Mouse (Mus musculus) C2C12 (cell line): ENCODE measurements around the gene Zfyve28. TPM values are rescaled to one million over a fixed set of nuclear protein-coding genes. Genes with fewer than 3 reads are reported as not detected.

Experiments used
- H3K27me3 ChIP-seq: one replicate; pipeline ENCODE4 v1.6.1; 2011; ENCODE audit not compliant: control insufficient read depth, insufficient read depth, insufficient read length
- H3K36me3 ChIP-seq: one replicate; pipeline ENCODE4 v1.6.1; 2011; ENCODE audit not compliant: control insufficient read depth, insufficient read depth
- H3K4me3 ChIP-seq: one replicate; pipeline ENCODE4 v1.5.1; 2011; ENCODE audit warnings: mild to moderate bottlenecking, control low read depth; ENCODE audit not compliant: poor library complexity, insufficient read depth, severe bottlenecking
- H3K79me2 ChIP-seq: one replicate; pipeline ENCODE4 v1.6.1; 2011; ENCODE audit not compliant: control insufficient read depth, insufficient read depth
- H3K79me3 ChIP-seq: one replicate; pipeline ENCODE4 v1.6.1; 2011; ENCODE audit warnings: low read depth, control low read depth
- H3ac ChIP-seq: one replicate; pipeline ENCODE3; 2011; ENCODE audit warnings: low read depth; ENCODE audit not compliant: control insufficient read depth, insufficient read length
- CEBPB ChIP-seq: IDR thresholded peaks from one replicate; pipeline ENCODE4 v1.6.1; 2011; ENCODE audit warnings: low read depth, mild to moderate bottlenecking, control low read depth, moderate library complexity
- CTCF ChIP-seq: IDR thresholded peaks from one replicate; pipeline ENCODE4 v1.5.1; 2011; ENCODE audit not compliant: control insufficient read depth, insufficient read depth, insufficient read length
- FOSL1 ChIP-seq: IDR thresholded peaks from one replicate; pipeline ENCODE4 v1.8.0; 2011; ENCODE audit warnings: mild to moderate bottlenecking, low read length; ENCODE audit not compliant: poor library complexity, insufficient read depth, severe bottlenecking
- MAX ChIP-seq: IDR thresholded peaks from one replicate; pipeline ENCODE4 v1.6.1; 2011; ENCODE audit warnings: mild to moderate bottlenecking, control low read depth
- MYOD1 ChIP-seq: IDR thresholded peaks from one replicate; pipeline ENCODE4 v1.6.1; 2011; ENCODE audit warnings: low read depth; ENCODE audit not compliant: control insufficient read depth, insufficient read length
- MYOG ChIP-seq: IDR thresholded peaks from one replicate; pipeline ENCODE4 v1.6.1; 2011; ENCODE audit not compliant: control insufficient read depth, insufficient read length; ENCODE audit errors: extremely low read depth
- USF1 ChIP-seq: IDR thresholded peaks from one replicate; pipeline ENCODE4 v1.6.1; 2011; ENCODE audit warnings: low read depth, mild to moderate bottlenecking, control low read depth, moderate library complexity
- polyA plus RNA-seq: library from polyadenylated mRNA; unstranded; fragments of >200 nt; fragmentation: generic; extraction: Trizol; gene quantifications from one replicate; pipeline ENCODE4 v1.2.1, GENCODE M21; 2012; ENCODE audit warnings: missing spikeins

Zfyve28 gene
- polyA plus RNA-seq, 1 experiment, result 0.09 TPM

GRCm38 (mm10) chr5:34196423-34196822 is 91.8 kb downstream of the Zfyve28 start:
- Histone ChIP-seq H3K36me3 (no peaks in the 10 kb centered on the region), H3K79me3 (no peaks in the 10 kb centered on the region), H3K79me2 (no peaks in the 10 kb centered on the region), H3K27me3 (peaks cover 21% of the 10 kb centered on the region), H3K4me3 (no peak overlapping the region), H3ac (no peak overlapping the region)
- TF ChIP-seq MYOG (no peak), USF1 (no peak), CTCF (no peak), CEBPB (no peak), MAX (no peak), FOSL1 (no peak), MYOD1 (no peak)

- no peaks in the 10 kb centered on the region for H3K79me3 ChIP-seq
- H3K79me2 ChIP-seq, result no peaks in the 10 kb centered on the region
- H3ac ChIP-seq, result no peak overlapping the region
- peaks cover 21% of the 10 kb centered on the region for H3K27me3 ChIP-seq
- H3K36me3 ChIP-seq, result no peaks in the 10 kb centered on the region
- TF ChIP-seq CEBPB (no peak), MAX (no peak), MYOD1 (no peak), MYOG (no peak), FOSL1 (no peak), USF1 (no peak), CTCF (no peak)
- no peak overlapping the region for H3K4me3 ChIP-seq
Measured at GRCm38 (mm10) chr5:34195786-34196185, 92.5 kb downstream of the Zfyve28 start.

- H3K79me2 ChIP-seq, result no peaks in the 10 kb centered on the region
- peaks cover 15% of the 10 kb centered on the region for H3K27me3 ChIP-seq
- no peaks in the 10 kb centered on the region for H3K36me3 ChIP-seq
- H3K79me3 ChIP-seq, result no peaks in the 10 kb centered on the region
- no peak for TF ChIP-seq USF1
- no peak for TF ChIP-seq FOSL1
- no peak for TF ChIP-seq CEBPB
- no peak for TF ChIP-seq MYOD1
- no peak for TF ChIP-seq MYOG
- TF ChIP-seq CTCF, result no peak
- no peak for TF ChIP-seq MAX
- no peak overlapping the region for H3ac ChIP-seq
- H3K4me3 ChIP-seq, result no peak overlapping the region
Measured at GRCm38 (mm10) chr5:34194975-34195662, 93.1 kb downstream of the Zfyve28 start.

DNA sequence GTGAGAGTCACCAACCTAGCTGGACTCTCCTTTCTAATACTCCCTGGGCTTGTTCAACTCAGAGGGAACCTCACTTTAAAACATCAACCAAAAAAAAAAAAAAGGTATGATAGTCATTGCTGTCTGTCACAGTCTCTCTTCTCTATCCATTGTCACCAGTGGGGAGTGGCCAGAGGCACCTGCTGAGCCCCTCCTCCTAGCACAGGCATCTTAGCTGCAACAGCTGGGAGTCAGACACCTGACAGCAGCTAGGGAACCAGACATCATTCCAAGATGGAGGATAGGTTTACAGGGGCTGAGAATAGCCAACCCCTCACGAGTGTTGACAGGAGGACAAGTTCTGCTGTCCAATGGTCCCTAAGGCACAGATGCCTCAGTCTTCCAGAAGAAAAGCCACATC is 93.8 kb downstream of the Zfyve28 start:
- H3K36me3 ChIP-seq, result no peaks in the 10 kb centered on the region
- H3K27me3 ChIP-seq, result peaks cover 13% of the 10 kb centered on the region
- H3K4me3 ChIP-seq, result no peak overlapping the region
- no peak overlapping the region for H3ac ChIP-seq
- H3K79me2 ChIP-seq, result no peaks in the 10 kb centered on the region
- TF ChIP-seq MAX (no peak), MYOG (no peak), CEBPB (no peak), MYOD1 (no peak), USF1 (no peak), FOSL1 (no peak), CTCF (no peak)
- H3K79me3 ChIP-seq, result no peaks in the 10 kb centered on the region

- Histone ChIP-seq H3K4me3 (no peak overlapping the region), H3ac (no peak overlapping the region), H3K79me3 (no peaks in the 10 kb centered on the region), H3K36me3 (no peaks in the 10 kb centered on the region), H3K27me3 (no peaks in the 10 kb centered on the region), H3K79me2 (no peaks in the 10 kb centered on the region)
- TF ChIP-seq MAX (no peak), CTCF (no peak), MYOD1 (no peak), FOSL1 (no peak), USF1 (no peak), MYOG (no peak), CEBPB (no peak)
Measured at GRCm38 (mm10) chr5:34191843-34192242, 96.4 kb downstream of the Zfyve28 start.

GRCm38 (mm10) chr5:34191021-34191420 is 97.2 kb downstream of the Zfyve28 start:
- no peaks in the 10 kb centered on the region for H3K27me3 ChIP-seq
- H3ac ChIP-seq, result no peak overlapping the region
- no peaks in the 10 kb centered on the region for H3K36me3 ChIP-seq
- H3K79me2 ChIP-seq, result no peaks in the 10 kb centered on the region
- H3K79me3 ChIP-seq, result no peaks in the 10 kb centered on the region
- no peak for TF ChIP-seq MYOD1
- TF ChIP-seq MYOG, result no peak
- TF ChIP-seq MAX, result no peak
- TF ChIP-seq USF1, result no peak
- no peak for TF ChIP-seq FOSL1
- no peak for TF ChIP-seq CEBPB
- TF ChIP-seq CTCF, result no peak
- no peak overlapping the region for H3K4me3 ChIP-seq
